Mouse (Mus musculus) kidney, embryonic 16.5 days (tissue): ENCODE measurements around the gene Nphp4. TPM values are rescaled to one million over a fixed set of nuclear protein-coding genes. Genes with fewer than 3 reads are reported as not detected.

ENCODE experiments used
- ATAC-seq: fragments of 200-750 bp; cut with Nextera tagmentation; 2 replicates; pipeline ENCODE4 v1.8.0; 2017; ENCODE audit warnings: moderate TSS enrichment; ENCODE audit not compliant: low FRiP score, low TSS enrichment
- H3K27ac ChIP-seq: fragments of 300-500 bp; sonication (generic); 2 replicates; pipeline ENCODE4 v1.5.1; 2014; ENCODE audit warnings: low read length
- H3K27me3 ChIP-seq: fragments of 300-500 bp; sonication (generic); 2 replicates; pipeline ENCODE4 v1.6.1; 2014; ENCODE audit warnings: low read length, control low read depth, mixed read lengths; ENCODE audit not compliant: insufficient read depth
- H3K36me3 ChIP-seq: fragments of 300-500 bp; sonication (generic); 2 replicates; pipeline ENCODE4 v1.6.1; 2014; ENCODE audit warnings: low read length, control low read depth, mixed read lengths; ENCODE audit not compliant: insufficient read depth
- H3K4me1 ChIP-seq: fragments of 300-500 bp; sonication (generic); 2 replicates; pipeline ENCODE4 v1.6.1; 2014; ENCODE audit warnings: low read length, control low read depth, mixed read lengths; ENCODE audit not compliant: insufficient read depth
- H3K4me2 ChIP-seq: fragments of 300-500 bp; sonication (generic); replicated peaks from 2 replicates; pipeline ENCODE4 v1.6.1; 2014; ENCODE audit warnings: low read depth, low read length
- H3K4me3 ChIP-seq: fragments of 300-500 bp; sonication (generic); 2 replicates; pipeline ENCODE4 v1.5.1; 2014; ENCODE audit warnings: mild to moderate bottlenecking, low read length
- H3K9ac ChIP-seq: fragments of 300-500 bp; sonication (generic); replicated peaks from 2 replicates; pipeline ENCODE4 v1.6.1; 2014; ENCODE audit warnings: low read length
- H3K9me3 ChIP-seq: fragments of 300-500 bp; sonication (generic); 2 replicates; pipeline ENCODE4 v1.6.1; 2016; ENCODE audit warnings: low read length, control low read depth
- WGBS: fragments of 180-500 bp; shearing (Covaris S2); extraction: QIAGEN DNeasy Blood & Tissue Kit; methylation state at CpG from one replicate; pipeline ENCODE4 v1.1.7; 2014; 5-methylcytosine and 5-hydroxymethylcytosine counted together
- polyA plus RNA-seq: library from polyadenylated mRNA; unstranded; fragments of >200 nt; fragmentation: Nextera tagmentation; extraction: Ambion mirVana; gene quantifications from 2 replicates; pipeline ENCODE4 v1.2.1, GENCODE M21; 2015

Nphp4 gene
- polyA plus RNA-seq, 1 experiment from 2014 or later = 5.2 TPM

DNA sequence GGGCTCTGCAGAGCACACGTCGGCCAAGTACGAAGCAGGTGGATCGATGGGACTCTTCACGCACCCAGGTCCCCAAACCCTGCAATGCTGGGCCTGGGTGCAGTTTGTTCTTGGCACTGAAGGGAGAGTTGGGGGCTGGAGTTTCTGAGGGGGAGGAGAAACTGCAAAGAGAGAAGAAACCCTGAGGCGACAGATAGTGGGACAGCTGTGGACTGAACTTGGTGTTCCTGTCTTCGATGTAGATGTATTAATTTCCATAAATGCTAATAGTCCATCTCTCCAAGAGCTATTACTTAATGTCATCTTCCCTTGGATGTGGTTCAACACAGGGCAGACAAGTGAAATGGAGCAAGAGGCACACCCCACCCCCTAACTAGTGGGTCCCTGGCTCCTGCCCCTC is 565 bp upstream of the Nphp4 start:
- Histone ChIP-seq H3K9ac (no peak overlapping the region), H3K27ac (no peak overlapping the region), H3K4me3 (no peak overlapping the region), H3K4me2 (peak overlapping the region; percentile 81; the same call in 1 of the 2 replicates), H3K27me3 (peaks cover 7% of the 10 kb centered on the region), H3K9me3 (0 out of 2 replicates have a peak, but pooled peaks cover 6% of the 10 kb centered on the region), H3K36me3 (no peaks in the 10 kb centered on the region), H3K4me1 (peaks cover 13% of the 10 kb centered on the region)
- ATAC-seq = no peak
- 87% methylated on average over 7 of the region's 7 CpGs for WGBS

DNA sequence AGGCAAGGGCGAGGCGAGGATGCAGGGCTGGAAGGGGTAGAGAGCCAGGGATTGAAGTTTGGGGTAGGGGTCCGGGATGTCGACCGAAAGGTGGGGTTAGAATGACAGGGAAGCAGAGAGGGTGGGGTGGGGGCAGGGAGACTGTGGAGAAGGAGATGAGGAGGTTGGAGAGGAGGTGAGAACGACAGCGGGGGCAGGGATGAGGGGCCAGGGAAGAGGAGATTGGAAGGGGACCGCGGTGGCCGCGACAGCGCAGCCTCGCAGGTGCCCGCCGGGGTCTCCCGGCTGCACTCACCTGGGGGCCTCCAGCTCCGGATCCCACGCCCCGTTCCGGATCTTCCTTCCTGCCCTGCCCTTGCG is 580 bp downstream of the Nphp4 start:
- Histone ChIP-seq H3K4me2 (peak overlapping the region; percentile 81), H3K27ac (no peak overlapping the region), H3K36me3 (no peaks in the 10 kb centered on the region), H3K9ac (peak overlapping the region; percentile 61), H3K27me3 (peaks cover 7% of the 10 kb centered on the region), H3K9me3 (0 out of 2 replicates have a peak, but pooled peaks cover 6% of the 10 kb centered on the region), H3K4me3 (peak overlapping the region; percentile 82), H3K4me1 (peaks cover 13% of the 10 kb centered on the region)
- under 1% methylated on average over 12 of the region's 21 CpGs for WGBS
- peak; percentile 1; the same call in 1 of the 2 replicates for ATAC-seq

- H3K27me3 ChIP-seq = peaks cover 7% of the 10 kb centered on the region
- peaks cover 13% of the 10 kb centered on the region for H3K4me1 ChIP-seq
- peak; percentile 97 for ATAC-seq
- under 1% methylated on average over 63 of the region's 63 CpGs for WGBS
- peak within 1 kb of the TSS; percentile 82 for H3K4me3 ChIP-seq
- no peaks in the 10 kb centered on the region for H3K36me3 ChIP-seq
- H3K27ac ChIP-seq = peak within 1 kb of the TSS; percentile 54
- peak within 1 kb of the TSS; percentile 76 for H3K9ac ChIP-seq
- 0 out of 2 replicates have a peak, but pooled peaks cover 2% of the 10 kb centered on the region for H3K9me3 ChIP-seq
- peak within 1 kb of the TSS; percentile 81 for H3K4me2 ChIP-seq
These were observed 1.1 kb downstream of the Nphp4 start, which contains the start of gene Kcnab2 for GRCm38 (mm10) chr4:152477466-152478223. Kcnab2 (minus strand) TSS chr4:152477871.

GRCm38 (mm10) chr4:152478224-152478567 is 1.7 kb downstream of the Nphp4 start:
- Histone ChIP-seq H3K27ac (peak overlapping the region; percentile 54), H3K4me3 (peak overlapping the region; percentile 82), H3K27me3 (peaks cover 7% of the 10 kb centered on the region), H3K9me3 (no peaks in the 10 kb centered on the region), H3K36me3 (no peaks in the 10 kb centered on the region), H3K9ac (peak overlapping the region; percentile 76), H3K4me2 (peak overlapping the region; percentile 81), H3K4me1 (peaks cover 13% of the 10 kb centered on the region)
- under 1% methylated on average over 13 of the region's 13 CpGs for WGBS
- no peak for ATAC-seq

DNA sequence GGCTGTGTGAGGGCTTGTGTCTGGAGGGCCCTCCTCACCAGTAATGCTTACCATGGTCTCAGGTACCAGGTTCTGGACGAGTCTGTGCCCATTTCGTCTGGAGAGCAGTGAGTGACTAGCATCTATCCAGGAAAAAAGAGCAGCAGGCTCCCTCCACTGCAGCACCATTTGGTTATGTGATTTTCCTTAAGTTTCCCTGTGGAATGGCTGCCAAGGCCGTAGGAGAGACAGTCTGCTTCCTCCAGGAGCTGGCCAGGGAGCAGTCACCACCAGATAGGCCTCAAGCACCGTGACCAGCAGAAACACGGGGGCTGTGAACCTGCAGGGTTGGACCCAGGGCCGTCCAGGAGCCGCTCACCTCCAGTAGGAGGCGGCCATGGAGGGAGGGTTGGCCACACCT is 3.9 kb downstream of the Nphp4 start:
- Histone ChIP-seq H3K4me3 (no peak overlapping the region), H3K27me3 (peaks cover 7% of the 10 kb centered on the region), H3K9me3 (no peaks in the 10 kb centered on the region), H3K9ac (no peak overlapping the region), H3K36me3 (no peaks in the 10 kb centered on the region), H3K4me1 (peaks cover 13% of the 10 kb centered on the region), H3K27ac (no peak overlapping the region), H3K4me2 (no peak overlapping the region)
- WGBS = 43% methylated on average over 8 of the region's 8 CpGs
- no peak for ATAC-seq

- WGBS = 86% methylated on average over 10 of the region's 10 CpGs
- Histone ChIP-seq H3K27ac (no peak overlapping the region), H3K36me3 (peaks cover 6% of the 10 kb centered on the region; the same call in 1 of the 2 replicates), H3K27me3 (no peaks in the 10 kb centered on the region; the same call in 1 of the 2 replicates), H3K9me3 (no peaks in the 10 kb centered on the region), H3K4me2 (no peak overlapping the region), H3K9ac (no peak overlapping the region), H3K4me1 (no peaks in the 10 kb centered on the region), H3K4me3 (no peak overlapping the region)
- no peak for ATAC-seq
These were observed 11.5 kb downstream of the Nphp4 start for GRCm38 (mm10) chr4:152488046-152488445.

DNA sequence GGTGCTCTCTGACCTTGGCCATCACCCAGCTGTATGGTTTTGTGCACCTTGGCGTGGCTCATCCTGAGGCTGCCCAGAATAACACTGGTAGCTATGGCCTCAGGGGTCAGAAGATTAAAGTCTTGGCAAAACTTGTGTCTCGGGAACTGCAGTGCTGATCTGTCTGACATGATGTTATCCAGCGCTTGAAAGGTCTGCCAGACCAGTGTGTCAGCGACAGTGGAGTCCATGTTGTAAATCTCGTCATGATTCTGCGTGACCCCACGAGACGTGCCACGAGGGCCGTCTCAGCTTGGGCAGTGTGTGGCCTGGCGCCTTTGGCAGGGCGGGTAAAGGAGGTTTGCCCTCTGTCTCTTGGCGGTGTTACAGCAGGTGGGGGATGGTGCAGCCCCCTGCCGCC is 13.8 kb downstream of the Nphp4 start:
- H3K27me3 ChIP-seq = no peaks in the 10 kb centered on the region; the same call in 1 of the 2 replicates
- no peak overlapping the region for H3K4me2 ChIP-seq
- no peak overlapping the region for H3K4me3 ChIP-seq
- H3K4me1 ChIP-seq = no peaks in the 10 kb centered on the region
- peaks cover 6% of the 10 kb centered on the region; the same call in 1 of the 2 replicates for H3K36me3 ChIP-seq
- H3K27ac ChIP-seq = no peak overlapping the region
- no peak for ATAC-seq
- H3K9ac ChIP-seq = no peak overlapping the region
- WGBS = 70% methylated on average over 14 of the region's 14 CpGs
- H3K9me3 ChIP-seq = no peaks in the 10 kb centered on the region

GRCm38 (mm10) chr4:152491250-152491899 is 14.9 kb downstream of the Nphp4 start:
- Histone ChIP-seq H3K9me3 (no peaks in the 10 kb centered on the region), H3K4me2 (no peak overlapping the region), H3K4me3 (no peak overlapping the region), H3K27me3 (no peaks in the 10 kb centered on the region; the same call in 1 of the 2 replicates), H3K27ac (no peak overlapping the region), H3K36me3 (peaks cover 6% of the 10 kb centered on the region; the same call in 1 of the 2 replicates), H3K4me1 (no peaks in the 10 kb centered on the region), H3K9ac (no peak overlapping the region)
- ATAC-seq = 0 out of 2 replicates have a peak, but pooled peaks have one; percentile 3
- 54% methylated on average over 15 of the region's 15 CpGs for WGBS

DNA sequence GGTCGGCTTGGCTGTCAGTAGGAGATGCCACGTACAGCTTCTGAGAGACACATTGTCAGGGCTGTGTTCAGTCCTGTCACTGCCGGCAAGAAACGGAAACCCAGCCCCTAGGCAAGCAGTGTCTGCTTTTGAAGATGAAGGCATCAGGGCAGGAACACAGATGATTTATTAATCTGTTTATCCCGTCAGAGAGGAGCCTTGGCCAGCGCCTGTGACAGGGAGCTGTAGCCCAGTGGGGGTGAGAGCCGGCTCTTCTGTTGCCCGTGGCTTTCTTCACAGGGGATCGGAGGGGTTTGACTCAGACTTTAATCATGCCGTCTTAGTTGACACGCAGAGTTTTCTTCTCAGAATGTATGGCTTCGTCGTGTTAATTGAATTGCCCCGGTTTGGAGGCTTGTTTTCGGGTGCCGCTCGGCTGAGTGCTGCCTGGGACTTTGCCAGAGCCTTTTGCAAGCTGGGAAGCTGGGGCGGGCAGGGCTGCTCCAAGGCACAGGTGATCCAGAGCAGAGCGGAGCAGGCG is 17.9 kb downstream of the Nphp4 start:
- Histone ChIP-seq H3K9me3 (peaks cover 7% of the 10 kb centered on the region), H3K4me3 (no peak overlapping the region), H3K4me1 (no peaks in the 10 kb centered on the region), H3K4me2 (no peak overlapping the region), H3K36me3 (peaks cover 19% of the 10 kb centered on the region), H3K9ac (no peak overlapping the region), H3K27ac (no peak overlapping the region), H3K27me3 (no peaks in the 10 kb centered on the region; the same call in 1 of the 2 replicates)
- no peak for ATAC-seq
- WGBS = 42% methylated on average over 20 of the region's 20 CpGs
